Mouse (Mus musculus) neural tube, embryonic 15.5 days (tissue): ENCODE data around the gene Atg4d. TPM values are rescaled to one million over a fixed set of nuclear protein-coding genes. Genes with fewer than 3 reads are reported as not detected.
"Not testable (repeated sequence)": the region's sequence is repeated elsewhere in the genome, so short reads cannot be mapped to it uniquely, and the experiment has no call there.

Source experiments
- ATAC-seq: fragments of 200-750 bp; cut with Nextera tagmentation; 2 replicates; pipeline ENCODE4 v1.8.0; 2017; ENCODE audit warnings: mild to moderate bottlenecking, moderate TSS enrichment, moderate library complexity; ENCODE audit not compliant: low FRiP score
- H3K27ac ChIP-seq: fragments of 300-500 bp; sonication (generic); replicated peaks from 2 replicates; pipeline ENCODE4 v1.5.1; 2015; ENCODE audit warnings: mild to moderate bottlenecking, inconsistent platforms
- H3K27me3 ChIP-seq: fragments of 300-500 bp; sonication (generic); replicated peaks from 2 replicates; pipeline ENCODE4 v1.6.1; 2015; ENCODE audit warnings: inconsistent platforms
- H3K36me3 ChIP-seq: fragments of 300-500 bp; sonication (generic); 2 replicates; pipeline ENCODE4 v1.6.1; 2015; ENCODE audit warnings: inconsistent platforms
- H3K4me1 ChIP-seq: fragments of 300-500 bp; sonication (generic); 2 replicates; pipeline ENCODE4 v1.6.1; 2015; ENCODE audit warnings: inconsistent platforms
- H3K4me2 ChIP-seq: fragments of 300-500 bp; sonication (generic); 2 replicates; pipeline ENCODE4 v1.6.1; 2015; ENCODE audit warnings: inconsistent platforms, mild to moderate bottlenecking, moderate library complexity
- H3K4me3 ChIP-seq: fragments of 300-500 bp; sonication (generic); replicated peaks from 2 replicates; pipeline ENCODE4 v1.5.1; 2015; ENCODE audit warnings: mild to moderate bottlenecking, inconsistent platforms
- H3K9ac ChIP-seq: fragments of 300-500 bp; sonication (generic); replicated peaks from 2 replicates; pipeline ENCODE4 v1.6.1; 2015; ENCODE audit warnings: mild to moderate bottlenecking, inconsistent platforms
- H3K9me3 ChIP-seq: fragments of 300-500 bp; sonication (generic); replicated peaks from 2 replicates; pipeline ENCODE4 v1.6.1; 2016; ENCODE audit warnings: inconsistent platforms
- WGBS: fragments of 180-500 bp; shearing (Covaris S2); methylation state at CpG from one replicate; pipeline ENCODE4 v1.1.7; 2015; ENCODE audit warnings: mixed read lengths; 5-methylcytosine and 5-hydroxymethylcytosine counted together
- polyA plus RNA-seq: library from polyadenylated mRNA; unstranded; fragments of >200 nt; fragmentation: Nextera tagmentation; extraction: Ambion mirVana; gene quantifications from 2 replicates; pipeline ENCODE4 v1.2.1, GENCODE M21; 2015

Gene Atg4d
- polyA plus RNA-seq, 1 experiment from 2014 or later = 52.4 TPM

- Histone ChIP-seq H3K36me3 (no peaks in the 10 kb centered on the region), H3K4me2 (peak overlapping the region; percentile 87), H3K9ac (peak overlapping the region; percentile 35), H3K27me3 (peaks cover 62% of the 10 kb centered on the region), H3K27ac (peak overlapping the region; percentile 72), H3K9me3 (no peaks in the 10 kb centered on the region), H3K4me1 (peaks cover 43% of the 10 kb centered on the region), H3K4me3 (peak overlapping the region; percentile 47)
- 4% methylated on average over 42 of the region's 42 CpGs for WGBS
- peak; percentile 58; the same call in 1 of the 2 replicates for ATAC-seq
Observed at GRCm38 (mm10) chr9:21243826-21244427, 21.2 kb upstream of the Atg4d start.

- H3K27me3 ChIP-seq = peaks cover 69% of the 10 kb centered on the region
- H3K4me1 ChIP-seq = peaks cover 38% of the 10 kb centered on the region
- peak overlapping the region; percentile 47 for H3K4me3 ChIP-seq
- WGBS = under 1% methylated on average over 69 of the region's 72 CpGs
- peak overlapping the region; percentile 35 for H3K9ac ChIP-seq
- H3K9me3 ChIP-seq = no peaks in the 10 kb centered on the region
- H3K36me3 ChIP-seq = no peaks in the 10 kb centered on the region
- ATAC-seq = peak; percentile 72
- peak overlapping the region; percentile 72 for H3K27ac ChIP-seq
- peak overlapping the region; percentile 87 for H3K4me2 ChIP-seq
Observed at GRCm38 (mm10) chr9:21244428-21245112, 20.5 kb upstream of the Atg4d start.

- WGBS = 2% methylated on average over 16 of the region's 16 CpGs
- Histone ChIP-seq H3K4me3 (peak overlapping the region; percentile 47), H3K27me3 (peaks cover 74% of the 10 kb centered on the region), H3K9ac (peak overlapping the region; percentile 35), H3K9me3 (no peaks in the 10 kb centered on the region), H3K4me1 (peaks cover 36% of the 10 kb centered on the region), H3K27ac (peak overlapping the region; percentile 72), H3K36me3 (no peaks in the 10 kb centered on the region), H3K4me2 (peak overlapping the region; percentile 87)
- ATAC-seq = no peak
Observed at GRCm38 (mm10) chr9:21245113-21245487, 20.0 kb upstream of the Atg4d start.

GRCm38 (mm10) chr9:21246342-21246741 lies 18.8 kb upstream of the Atg4d start:
- Histone ChIP-seq H3K4me2 (no peak overlapping the region), H3K4me1 (peaks cover 34% of the 10 kb centered on the region), H3K36me3 (no peaks in the 10 kb centered on the region), H3K4me3 (no peak overlapping the region), H3K27ac (no peak overlapping the region), H3K9me3 (no peaks in the 10 kb centered on the region), H3K9ac (no peak overlapping the region), H3K27me3 (peaks cover 85% of the 10 kb centered on the region)
- WGBS = 79% methylated on average over 1 of the region's 1 CpGs
- ATAC-seq = no peak

- Histone ChIP-seq H3K9ac (no peak within 1 kb of the TSS), H3K9me3 (no peaks in the 10 kb centered on the region), H3K27ac (no peak within 1 kb of the TSS), H3K4me2 (peak within 1 kb of the TSS; percentile 30), H3K4me3 (peak within 1 kb of the TSS; percentile 9; the same call in 1 of the 2 replicates), H3K4me1 (peaks cover 27% of the 10 kb centered on the region), H3K36me3 (no peaks in the 10 kb centered on the region), H3K27me3 (peaks cover 89% of the 10 kb centered on the region)
- WGBS = under 1% methylated on average over 30 of the region's 30 CpGs
- no peak for ATAC-seq
Observed at GRCm38 (mm10) chr9:21248326-21248725, 16.8 kb upstream of the Atg4d start, which contains the start of gene S1pr5. Gene S1pr5 (minus strand): TSS chr9:21248443.

GRCm38 (mm10) chr9:21249629-21250508 lies 15.2 kb upstream of the Atg4d start:
- WGBS = 38% methylated on average over 17 of the region's 17 CpGs
- Histone ChIP-seq H3K4me3 (no peak overlapping the region), H3K36me3 (no peaks in the 10 kb centered on the region), H3K9ac (no peak overlapping the region), H3K4me2 (no peak overlapping the region), H3K9me3 (no peaks in the 10 kb centered on the region), H3K4me1 (peaks cover 11% of the 10 kb centered on the region), H3K27me3 (peaks cover 75% of the 10 kb centered on the region), H3K27ac (no peak overlapping the region)
- ATAC-seq = no peak

- Histone ChIP-seq H3K36me3 (no peaks in the 10 kb centered on the region), H3K4me2 (no peak overlapping the region), H3K4me3 (no peak overlapping the region), H3K27me3 (peaks cover 68% of the 10 kb centered on the region), H3K9ac (no peak overlapping the region), H3K27ac (no peak overlapping the region), H3K4me1 (peaks cover 5% of the 10 kb centered on the region), H3K9me3 (no peaks in the 10 kb centered on the region)
- 68% methylated on average over 2 of the region's 2 CpGs for WGBS
- ATAC-seq = no peak
Observed at GRCm38 (mm10) chr9:21250509-21250908, 14.6 kb upstream of the Atg4d start.

- Histone ChIP-seq H3K27ac (no peak overlapping the region), H3K4me3 (no peak overlapping the region), H3K9ac (no peak overlapping the region), H3K36me3 (no peaks in the 10 kb centered on the region), H3K27me3 (peaks cover 61% of the 10 kb centered on the region), H3K4me2 (no peak overlapping the region), H3K4me1 (peaks cover 4% of the 10 kb centered on the region), H3K9me3 (no peaks in the 10 kb centered on the region)
- no peak for ATAC-seq
- WGBS = 75% methylated on average over 13 of the region's 13 CpGs
Observed at GRCm38 (mm10) chr9:21251116-21251735, 13.9 kb upstream of the Atg4d start.

- no peaks in the 10 kb centered on the region for H3K9me3 ChIP-seq
- no peak for ATAC-seq
- H3K4me1 ChIP-seq = no peaks in the 10 kb centered on the region
- no peak overlapping the region for H3K4me2 ChIP-seq
- H3K27ac ChIP-seq = no peak overlapping the region
- no peaks in the 10 kb centered on the region for H3K36me3 ChIP-seq
- no peak overlapping the region for H3K4me3 ChIP-seq
- H3K9ac ChIP-seq = no peak overlapping the region
- H3K27me3 ChIP-seq = peaks cover 34% of the 10 kb centered on the region
Observed at GRCm38 (mm10) chr9:21254690-21255089, 10.4 kb upstream of the Atg4d start.

GRCm38 (mm10) chr9:21256349-21256748 lies 8.7 kb upstream of the Atg4d start:
- not testable (repeated sequence) for H3K4me2 ChIP-seq, H3K9me3 ChIP-seq, H3K4me3 ChIP-seq, ATAC-seq, H3K27ac ChIP-seq, H3K9ac ChIP-seq, H3K4me1 ChIP-seq, H3K36me3 ChIP-seq
- peaks cover 18% of the 10 kb centered on the region for H3K27me3 ChIP-seq
- WGBS = 83% methylated on average over 4 of the region's 4 CpGs

GRCm38 (mm10) chr9:21260491-21261040 lies 4.5 kb upstream of the Atg4d start:
- H3K4me3 ChIP-seq = no peak overlapping the region
- no peaks in the 10 kb centered on the region for H3K9me3 ChIP-seq
- H3K9ac ChIP-seq = no peak overlapping the region
- 88% methylated on average over 6 of the region's 6 CpGs for WGBS
- peaks cover 8% of the 10 kb centered on the region; the same call in 1 of the 2 replicates for H3K4me1 ChIP-seq
- H3K36me3 ChIP-seq = no peaks in the 10 kb centered on the region
- H3K27ac ChIP-seq = no peak overlapping the region
- no peak overlapping the region for H3K4me2 ChIP-seq
- 0 out of 2 replicates have a peak, but pooled peaks cover 3% of the 10 kb centered on the region for H3K27me3 ChIP-seq
- ATAC-seq = no peak
